Mouse (Mus musculus) liver, postnatal 0 days (tissue): ENCODE measurements around the gene Sycp2l.

Source experiments
- CTCF ChIP-seq: sonication (generic); IDR thresholded peaks from 2 replicates; pipeline ENCODE4 v1.5.1; 2016; ENCODE audit warnings: antibody characterized with exemption, low read depth
- EP300 ChIP-seq: IDR thresholded peaks from 2 replicates; pipeline ENCODE4 v1.6.1; 2016; ENCODE audit warnings: antibody characterized with exemption, low read depth, mild to moderate bottlenecking

- TF ChIP-seq CTCF (no peak), EP300 (no peak)
These were observed 10.1 kb upstream of the Sycp2l start for GRCm38 (mm10) chr13:41103841-41104525.
